Mouse (Mus musculus): ENCODE measurements around the gene Atp2c2.

The Atp2c2 gene

DNA sequence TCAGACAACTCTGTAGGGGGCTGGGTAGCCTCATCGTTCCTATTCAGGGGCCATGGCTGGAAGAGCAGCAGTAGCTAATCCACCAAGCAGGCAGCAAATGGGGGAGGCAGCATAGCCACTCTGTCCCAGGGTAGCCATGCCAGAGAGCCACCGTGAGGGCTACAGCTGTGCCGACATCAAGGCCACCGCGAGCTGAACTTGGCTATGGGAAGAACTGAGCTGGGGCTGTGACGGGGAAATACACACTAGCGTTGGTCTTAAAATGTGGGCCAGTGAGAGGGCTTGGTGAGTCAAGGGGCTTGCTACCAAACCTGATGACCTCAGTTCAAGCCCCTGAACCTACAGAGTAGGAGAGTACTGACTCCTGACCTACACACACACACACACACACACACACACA, 84.9 kb downstream of the Atp2c2 start:
- DNase-seq (ENCODE audit: low read depth, low spot score), result peak; percentile 55

DNA sequence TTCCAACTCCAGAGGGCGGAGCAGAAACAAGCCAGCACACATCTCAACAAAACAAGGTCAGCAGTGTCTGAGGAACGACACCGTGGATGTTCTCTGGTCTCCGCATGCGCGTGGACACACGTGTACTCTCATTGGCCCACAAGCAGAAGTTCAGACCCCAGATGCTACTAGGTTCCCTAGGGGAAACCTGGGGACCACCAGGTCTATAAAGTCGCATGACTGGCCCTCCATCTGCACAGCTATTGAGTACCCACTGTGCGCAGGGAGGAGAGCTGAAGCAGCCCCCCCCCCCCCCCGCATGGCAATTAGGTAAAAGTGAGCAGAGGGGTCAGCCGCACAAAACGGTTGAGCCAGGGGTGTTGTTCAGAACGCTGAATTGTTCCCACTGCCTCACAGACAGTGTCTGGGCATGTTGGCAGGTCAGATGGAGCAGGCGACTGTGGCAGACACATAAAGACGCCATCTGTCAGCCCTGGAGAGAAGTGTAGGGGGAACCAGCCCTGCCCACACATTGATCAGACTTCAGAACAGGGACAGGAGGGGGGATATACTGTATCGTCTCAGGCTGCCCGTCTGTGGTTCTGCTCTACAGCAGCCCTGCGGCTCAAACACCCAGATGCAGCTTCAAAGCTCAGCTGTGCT, 86.1 kb downstream of the Atp2c2 start:
- peak; percentile 42 for DNase-seq (ENCODE audit: low read depth, low spot score)

DNA sequence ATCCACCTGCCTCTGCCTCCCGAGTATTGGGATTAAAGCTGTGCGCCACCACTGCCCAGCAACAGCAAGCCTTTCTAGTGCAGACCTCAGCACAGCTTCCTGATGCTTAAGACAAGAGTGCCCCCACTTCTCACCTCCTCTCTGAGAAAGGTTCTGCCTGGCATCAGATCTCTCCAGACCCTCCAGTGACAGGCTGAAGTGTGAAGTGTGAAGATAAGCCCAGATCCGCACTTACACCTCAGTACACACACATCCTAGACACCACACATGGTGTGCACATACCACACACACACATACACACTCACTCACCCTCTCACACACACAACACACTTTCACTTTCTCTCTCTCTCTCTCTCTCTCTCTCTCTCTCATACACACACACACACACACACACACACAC, 87.1 kb downstream of the Atp2c2 start:
- peak; percentile 79 for DNase-seq (ENCODE audit: low read depth, low spot score)

DNA sequence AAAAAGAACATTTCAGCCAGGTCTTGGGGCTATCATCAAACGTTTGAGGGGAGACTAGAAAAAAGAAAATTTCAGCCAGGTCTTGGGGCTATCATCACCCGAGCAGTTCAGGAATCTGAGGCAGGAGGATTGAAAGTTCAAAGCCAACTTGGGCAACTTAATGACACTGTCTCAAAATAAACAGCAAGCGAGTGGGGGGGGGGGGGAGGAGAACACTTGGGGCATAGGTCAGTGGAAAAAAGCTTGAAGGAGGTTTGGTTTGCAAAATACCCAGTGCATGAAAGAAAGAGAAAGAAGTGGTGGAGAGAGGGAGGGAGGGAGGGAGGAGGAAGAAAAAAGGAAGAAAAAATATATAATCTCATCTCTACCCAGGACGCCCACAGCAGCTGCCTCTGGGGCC, 87.5 kb downstream of the Atp2c2 start:
- DNase-seq (ENCODE audit: low read depth, low spot score), result peak; percentile 54

- no peak for DNase-seq (ENCODE audit: low read depth, low spot score)
These were observed 89.0 kb downstream of the Atp2c2 start for GRCm38 (mm10) chr8:119788607-119789381.

DNA sequence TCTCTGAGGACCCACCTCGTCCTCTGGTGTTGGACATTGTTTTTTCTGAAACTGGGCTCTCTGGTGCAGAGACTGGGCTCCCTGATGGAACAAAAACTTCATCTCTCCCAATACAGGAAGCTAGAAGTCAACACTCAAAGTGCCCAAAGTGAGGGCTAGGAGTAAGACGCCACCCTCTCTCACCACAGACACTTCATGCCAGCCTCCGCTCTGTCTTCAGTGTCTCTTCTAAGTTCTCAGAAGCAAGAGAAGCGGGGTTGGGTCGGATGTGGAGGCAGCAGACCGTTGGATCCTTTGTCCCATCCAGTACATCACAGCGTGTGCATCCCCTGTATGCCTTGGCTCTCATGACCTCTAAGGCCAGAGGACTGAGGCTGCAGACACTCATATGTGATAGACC, 89.8 kb downstream of the Atp2c2 start:
- peak; percentile 51 for DNase-seq (ENCODE audit: low read depth, low spot score)

GRCm38 (mm10) chr8:119791804-119792704, 92.2 kb downstream of the Atp2c2 start:
- DNase-seq (ENCODE audit: low read depth, low spot score), result no peak

- DNase-seq (ENCODE audit: low read depth, low spot score), result no peak
These were observed 94.9 kb downstream of the Atp2c2 start for GRCm38 (mm10) chr8:119794689-119795088.

GRCm38 (mm10) chr8:119795651-119796050, 95.8 kb downstream of the Atp2c2 start:
- DNase-seq (ENCODE audit: low read depth, low spot score), result peak; percentile 35

DNA sequence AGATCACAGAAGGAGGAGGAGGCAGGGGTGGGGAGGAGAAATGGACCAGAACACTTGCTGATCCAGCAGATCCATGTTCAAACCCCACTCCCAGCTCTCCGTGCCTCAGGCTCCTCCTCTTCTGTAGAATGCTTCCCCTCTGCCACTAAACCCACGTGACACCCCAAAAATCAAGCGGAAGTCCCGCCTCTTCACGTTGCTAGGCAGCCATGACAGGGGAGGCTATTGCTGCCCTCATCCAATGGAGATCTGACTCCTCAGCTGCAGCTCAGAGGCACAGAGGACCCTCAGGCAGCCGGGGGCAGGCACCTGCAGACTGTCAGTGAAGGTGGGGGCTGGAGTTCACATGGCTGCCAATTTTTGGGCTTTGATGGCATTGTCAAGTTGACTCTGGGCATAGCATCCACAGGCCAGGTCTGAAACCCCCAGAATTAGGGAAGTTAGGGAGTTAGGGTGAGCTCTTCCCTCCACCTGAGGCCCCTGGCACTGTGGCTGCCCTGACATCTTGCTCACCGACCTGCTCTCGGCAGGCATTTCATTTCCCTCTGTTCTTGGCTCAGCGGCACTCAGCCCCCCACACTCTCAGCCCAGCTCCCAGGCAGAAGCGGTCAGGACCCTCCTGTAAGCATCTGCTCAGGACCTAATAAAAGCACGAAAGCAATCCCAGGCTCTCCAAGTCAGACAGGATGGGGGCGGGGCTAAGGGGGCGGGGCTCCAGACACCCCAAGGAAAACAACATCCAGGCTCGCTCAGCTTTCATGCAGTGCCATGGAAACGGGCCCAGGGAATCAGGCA, 98.6 kb downstream of the Atp2c2 start:
- peak; percentile 81 for DNase-seq (ENCODE audit: low read depth, low spot score)

DNA sequence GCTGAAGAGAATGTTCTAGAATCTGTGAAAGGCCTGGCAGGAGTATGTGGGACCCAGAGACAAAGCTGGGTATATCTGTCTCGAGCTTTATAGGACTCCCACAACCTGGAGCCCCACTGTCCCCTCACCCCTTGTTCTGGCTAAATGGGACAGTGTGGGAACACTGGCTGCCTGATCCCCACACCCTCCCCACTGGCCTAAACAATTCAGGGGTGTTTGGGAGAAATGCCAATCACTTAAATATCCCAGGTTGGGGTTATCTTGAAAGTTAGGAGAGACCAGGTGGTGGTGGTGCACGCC, 99.1 kb downstream of the Atp2c2 start:
- no peak for DNase-seq (ENCODE audit: low read depth, low spot score)

DNA sequence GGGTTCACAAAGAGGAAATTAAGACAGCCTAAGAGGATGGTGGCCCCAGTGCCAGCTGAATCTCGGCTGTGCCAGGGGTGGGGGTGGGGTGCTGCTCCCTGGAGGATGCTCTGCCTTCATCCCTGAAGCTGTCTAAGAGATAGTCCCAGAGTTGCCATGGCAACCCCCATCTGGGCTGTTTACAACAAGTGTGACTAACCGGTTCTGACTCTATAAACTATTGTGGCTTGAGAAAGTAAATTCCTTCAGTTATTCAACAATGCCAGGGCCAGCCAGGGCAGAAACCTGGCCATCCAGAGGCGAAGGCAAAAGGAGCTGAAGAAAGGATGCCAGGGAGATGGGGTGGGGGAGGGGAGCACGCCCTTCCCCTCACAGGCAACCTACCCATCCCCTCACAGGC, 101.4 kb downstream of the Atp2c2 start:
- peak; percentile 42 for DNase-seq (ENCODE audit: low read depth, low spot score)

DNA sequence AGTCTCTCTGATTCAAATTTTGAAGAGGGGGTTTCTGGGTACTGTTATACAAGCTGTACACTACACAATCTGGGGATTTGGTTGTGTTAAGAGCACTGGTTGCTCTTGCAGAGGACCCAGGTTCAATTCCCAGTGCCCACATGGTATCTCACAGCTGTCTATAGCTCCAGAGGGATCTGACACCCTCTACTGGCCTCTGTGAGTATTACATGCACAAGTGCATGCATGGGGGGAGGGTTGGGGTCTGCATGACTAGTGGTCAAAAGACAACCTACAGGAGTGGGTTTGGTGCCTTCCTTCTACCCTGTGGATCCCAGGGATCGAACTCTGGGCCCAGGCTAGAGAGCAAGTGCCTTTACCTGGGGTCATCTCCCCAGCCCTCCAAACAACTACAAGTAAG, 102.8 kb downstream of the Atp2c2 start:
- DNase-seq (ENCODE audit: low read depth, low spot score), result no peak

DNA sequence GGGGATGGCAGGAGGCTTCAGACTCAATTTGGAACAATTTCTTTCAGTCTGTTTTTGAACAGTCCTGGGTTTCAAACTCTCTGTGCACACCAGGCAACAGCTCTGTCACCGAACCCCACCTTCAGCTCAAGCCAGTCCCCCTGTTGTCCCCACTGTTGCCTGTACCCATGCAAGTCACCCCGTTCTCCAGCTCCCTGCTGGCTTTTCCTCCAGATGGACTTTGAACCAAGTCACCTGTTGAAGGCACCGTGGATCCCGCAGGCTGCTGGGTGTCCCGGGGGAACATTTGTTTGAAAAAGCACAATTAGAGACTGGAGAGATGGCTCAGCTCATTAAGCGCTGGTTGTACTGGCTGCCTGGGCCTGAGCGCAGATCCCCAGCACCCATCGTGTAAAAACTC, 105.5 kb downstream of the Atp2c2 start:
- no peak for DNase-seq (ENCODE audit: low read depth, low spot score)

GRCm38 (mm10) chr8:119806422-119807263, 106.8 kb downstream of the Atp2c2 start:
- DNase-seq (ENCODE audit: low read depth, low spot score), result peak; percentile 29

All from CD4-positive helper T cell, adult 2 months (primary cell).